Mouse (Mus musculus) right cerebral cortex, postnatal 36 days (tissue): ENCODE measurements around the gene Cmip.

Experiments used
- DNase-seq, 2 experiments: peaks; one replicate each; pipeline ENCODE4 v3.0.0; 2022; ENCODE audit warnings: low spot score in 2 of 2, mixed read lengths in 1 of 2

Gene Cmip

DNA sequence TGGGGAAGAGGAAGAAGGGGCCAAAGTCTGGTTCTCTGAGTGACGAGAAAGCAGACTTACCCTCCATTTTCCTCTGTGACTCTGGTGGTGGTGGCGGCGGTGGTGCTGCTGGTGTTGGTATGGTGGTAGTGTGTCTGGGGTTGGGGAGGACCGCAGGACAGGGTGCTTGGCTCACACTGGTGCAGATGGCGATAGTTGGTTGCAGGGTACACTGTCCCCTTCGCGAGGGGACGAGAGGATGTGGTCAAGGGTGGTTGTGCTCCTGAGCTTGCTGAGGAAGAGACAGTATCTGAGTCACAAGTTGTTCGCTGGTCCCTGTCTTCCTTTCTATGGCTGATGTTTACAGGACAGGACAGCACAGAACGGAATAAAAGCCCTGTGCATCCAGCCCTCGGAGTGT, 88.5 kb downstream of the Cmip start:
- no peak for DNase-seq

- DNase-seq = no peak
Observed at GRCm38 (mm10) chr8:117347556-117347955, 90.7 kb downstream of the Cmip start.

- DNase-seq = no peak
Observed at GRCm38 (mm10) chr8:117348718-117349394, 92.0 kb downstream of the Cmip start.

DNA sequence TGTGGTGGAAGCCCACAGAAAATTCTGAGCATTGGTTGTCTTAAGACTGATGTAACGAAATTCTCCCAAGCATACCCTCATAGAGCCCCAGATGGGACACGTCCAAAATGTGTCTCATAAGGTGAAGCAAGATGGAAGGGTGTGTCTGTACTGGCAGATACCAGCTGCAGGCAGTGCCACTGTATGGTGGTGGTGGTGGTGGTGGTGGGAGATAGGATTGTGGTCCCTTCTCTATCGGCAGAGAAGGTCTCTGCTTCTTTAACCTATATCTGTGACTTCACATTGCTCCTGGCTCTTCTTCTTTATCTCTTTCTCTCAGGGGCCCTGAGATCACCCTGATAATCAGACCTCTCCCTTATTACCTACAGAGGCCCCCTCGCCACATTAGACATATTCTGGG, 92.7 kb downstream of the Cmip start:
- no peak for DNase-seq

GRCm38 (mm10) chr8:117352098-117352497, 95.2 kb downstream of the Cmip start:
- DNase-seq = no peak

DNA sequence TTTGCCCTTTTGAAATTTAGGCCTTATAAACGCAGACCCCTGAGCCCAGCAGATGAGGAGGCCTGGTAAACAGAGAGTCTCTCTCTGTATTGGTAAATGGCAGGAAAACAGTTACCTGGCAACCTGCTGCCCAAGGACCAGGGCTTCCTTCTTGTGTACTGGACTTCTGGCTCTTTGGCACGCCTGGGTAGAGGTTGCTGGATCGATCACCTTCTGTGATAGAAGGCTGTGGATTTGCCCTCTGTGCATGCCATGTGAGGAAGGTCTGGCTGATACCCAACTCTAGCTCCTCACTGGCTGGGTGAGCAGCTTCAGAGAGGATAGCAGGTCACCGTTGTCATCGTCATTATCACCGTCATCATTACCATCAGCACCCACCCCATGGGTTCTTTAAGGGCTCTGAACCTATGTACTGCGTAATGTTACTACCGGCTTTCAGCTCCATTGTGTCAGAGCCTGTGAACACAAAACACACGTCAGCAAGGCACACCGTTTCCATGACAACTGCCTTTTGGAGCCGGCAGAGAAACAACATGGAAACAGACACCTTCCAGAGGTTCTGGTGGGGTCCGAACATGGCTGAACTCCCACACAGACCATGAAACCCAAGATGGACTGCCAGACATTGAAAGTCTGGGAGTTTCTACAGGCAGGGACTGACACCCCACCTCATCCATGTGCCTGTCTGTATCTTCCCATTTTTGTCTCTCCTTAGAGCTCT, 98.4 kb downstream of the Cmip start:
- DNase-seq = no peak

DNA sequence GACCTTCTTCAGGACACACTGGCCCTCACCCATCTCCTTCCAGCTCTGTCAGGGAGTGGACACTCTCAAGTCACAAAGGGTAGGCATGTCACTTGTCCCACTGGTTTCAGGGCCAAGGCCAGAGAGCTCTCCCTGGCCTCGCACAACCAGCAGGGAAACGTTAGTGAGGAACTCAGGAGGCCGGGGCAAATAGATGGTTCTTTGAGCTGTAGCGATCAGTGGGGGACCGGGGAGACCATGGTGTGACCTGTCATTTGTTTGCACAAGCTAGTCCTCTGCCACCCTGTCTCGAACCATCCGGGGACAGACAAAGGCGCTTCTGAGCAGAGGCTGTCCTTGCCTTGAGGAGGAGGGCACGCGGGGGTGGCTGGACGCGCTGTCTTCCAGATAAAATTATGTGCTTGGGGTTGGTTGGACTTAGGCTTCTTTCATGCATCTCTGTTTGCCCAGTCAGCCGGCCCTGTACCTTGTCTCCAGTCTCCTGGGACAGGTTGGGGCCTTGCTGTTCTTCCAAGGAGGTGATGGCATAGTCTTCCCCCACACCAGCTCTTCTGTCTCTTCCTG, 99.3 kb downstream of the Cmip start:
- no peak for DNase-seq

- DNase-seq = no peak
Observed at GRCm38 (mm10) chr8:117357491-117358467, 100.9 kb downstream of the Cmip start.

DNA sequence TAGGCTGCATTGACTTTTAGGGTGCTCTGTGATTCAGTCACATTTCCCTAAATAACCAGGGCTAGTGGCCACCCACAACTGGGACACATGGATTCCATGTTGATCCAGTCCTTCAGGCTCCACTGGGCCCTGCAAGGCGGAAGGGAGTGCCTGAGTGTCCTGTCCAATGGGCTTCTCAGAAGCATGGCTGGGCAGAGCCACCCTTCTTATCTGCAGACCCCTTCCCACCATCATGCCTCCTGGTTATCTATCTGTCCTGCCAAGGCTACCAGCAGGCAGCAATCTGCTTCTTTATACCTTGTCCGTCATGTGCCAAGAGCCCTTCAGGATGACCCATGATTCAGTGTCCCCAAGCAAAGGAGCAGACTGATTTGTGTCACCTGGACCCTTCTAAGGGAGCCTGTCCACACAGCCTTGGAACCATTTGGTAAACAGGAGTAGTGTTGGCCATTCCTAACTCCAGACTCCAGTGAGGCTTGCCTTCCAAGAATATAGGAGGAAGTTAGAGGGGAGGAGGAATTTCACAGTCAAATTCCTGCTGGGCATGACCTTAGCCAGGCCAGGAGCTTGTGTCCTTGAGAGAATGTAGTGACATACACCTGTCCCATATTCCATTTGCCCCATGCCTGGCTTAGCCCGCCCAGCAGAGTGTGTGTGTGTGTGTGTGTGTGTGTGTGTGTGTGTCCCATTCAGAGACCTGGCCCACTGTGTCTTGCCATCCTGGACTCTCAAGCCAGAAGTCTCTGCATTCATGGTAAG, 103.5 kb downstream of the Cmip start:
- DNase-seq = no peak

- no peak for DNase-seq
Observed at GRCm38 (mm10) chr8:117361595-117362437, 105.0 kb downstream of the Cmip start.

- DNase-seq = no peak
Observed at GRCm38 (mm10) chr8:117362438-117362726, 105.5 kb downstream of the Cmip start.

GRCm38 (mm10) chr8:117363291-117363690, 106.4 kb downstream of the Cmip start:
- no peak for DNase-seq

- no peak for DNase-seq
Observed at GRCm38 (mm10) chr8:117364374-117365160, 107.7 kb downstream of the Cmip start.

DNA sequence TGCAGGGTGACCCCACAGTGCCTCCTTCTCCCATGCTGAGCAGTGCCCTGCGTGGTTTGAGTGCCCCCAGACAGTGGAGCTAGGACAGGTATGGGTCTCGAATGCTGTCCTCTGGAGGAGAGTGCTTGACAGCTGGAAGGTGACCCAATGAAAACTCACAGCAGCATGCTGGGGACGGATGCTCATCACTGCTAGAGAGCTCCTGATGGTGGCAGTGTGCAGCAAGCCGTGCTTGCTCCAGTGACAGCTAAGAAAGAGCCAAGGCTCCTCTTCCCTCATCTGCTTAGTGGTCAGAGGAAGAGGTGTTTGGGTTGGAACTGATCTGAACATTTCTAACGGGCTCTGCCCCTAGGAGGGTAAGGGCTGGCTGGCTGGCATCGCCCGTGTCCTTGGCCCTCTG, 109.6 kb downstream of the Cmip start:
- DNase-seq = no peak

- DNase-seq = no peak
Observed at GRCm38 (mm10) chr8:117367441-117367840, 110.6 kb downstream of the Cmip start.

GRCm38 (mm10) chr8:117368781-117369180, 111.9 kb downstream of the Cmip start:
- DNase-seq = no peak

DNA sequence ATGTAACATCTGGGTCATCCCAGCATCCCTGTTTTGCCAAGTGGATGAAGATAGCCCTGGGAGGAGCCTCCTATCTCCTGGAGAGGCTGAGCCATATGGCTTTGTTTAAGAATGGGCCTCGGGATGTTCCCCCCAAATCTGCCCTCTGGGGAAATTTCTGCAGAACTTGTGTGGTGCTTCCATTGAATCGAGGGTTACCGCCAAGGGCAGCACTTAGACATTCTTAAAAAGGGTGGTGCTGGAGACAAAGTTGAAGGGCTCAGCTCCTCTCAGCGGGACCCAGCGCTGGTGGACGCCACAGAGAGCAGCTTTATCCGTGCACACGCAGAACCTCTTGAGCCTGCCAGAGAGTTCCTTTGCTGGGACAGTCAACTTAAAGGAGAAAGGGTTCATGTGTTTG, 113.1 kb downstream of the Cmip start:
- DNase-seq = no peak

GRCm38 (mm10) chr8:117371189-117371588, 114.3 kb downstream of the Cmip start:
- no peak for DNase-seq

GRCm38 (mm10) chr8:117372070-117372469, 115.2 kb downstream of the Cmip start:
- peak; percentile 52 to 67 for DNase-seq

GRCm38 (mm10) chr8:117373001-117373428, 116.2 kb downstream of the Cmip start:
- no peak for DNase-seq
